Mouse (Mus musculus): ENCODE results near the gene Olfr1507. TPM values are rescaled to one million over a fixed set of nuclear protein-coding genes. Genes with fewer than 3 reads are reported as not detected.

Gene Olfr1507
- 0.88 TPM in 1 of 2 replicates, not detected in the other for polyA plus RNA-seq (2021; fragmentation: Nextera tagmentation)
- long read RNA-seq, experiment 1, result 0 reads
- long read RNA-seq, experiment 2, result 0 reads

DNA sequence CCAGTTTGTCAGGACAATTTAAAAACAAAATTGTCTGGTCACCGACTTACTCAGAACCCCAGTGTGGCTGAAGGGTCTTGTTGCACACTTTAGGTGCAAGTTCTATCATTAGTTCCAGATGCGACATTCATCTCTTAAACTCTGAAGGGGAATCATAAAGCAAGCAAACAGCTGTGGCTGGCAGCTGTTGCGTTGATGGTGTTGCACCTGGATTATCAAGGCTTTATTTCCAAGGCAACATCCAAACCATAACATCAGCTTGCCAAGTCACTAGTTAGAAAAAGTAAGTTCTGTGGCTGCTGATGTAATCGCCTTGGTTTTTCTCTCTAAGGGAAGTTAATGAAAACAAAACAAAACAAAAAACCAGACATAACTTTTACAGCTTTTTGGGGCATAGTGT lies at the start of gene Olfr1507:
Gene Olfr1507, minus strand, starts transcription at position 234 of the 400 bp plus-strand sequence.

GRCm38 (mm10) chr14:52467395-52467794 lies 28.2 kb downstream of the Olfr1507 start, which contains the start of gene Olfr1508:
Gene Olfr1508 (minus strand): TSS chr14:52467495.

GRCm38 (mm10) chr14:52442690-52443089 lies 52.9 kb downstream of the Olfr1507 start, which contains the start of gene Olfr1509:
Gene Olfr1509 (plus strand): TSS chr14:52442990.

Other genes starting within 250 kb of the Olfr1507 start
- 4.4 and 5.5 TPM in 2 replicates for gene Chd8, start 238.0 kb downstream of the Olfr1507 start, polyA plus RNA-seq (2021; fragmentation: Nextera tagmentation)
- 40.8 and 44.9 TPM in 2 replicates for gene Tox4, start 216.6 kb downstream of the Olfr1507 start, polyA plus RNA-seq (2021; fragmentation: Nextera tagmentation)
- gene Rab2b, start 216.2 kb downstream of the Olfr1507 start, polyA plus RNA-seq (2021; fragmentation: Nextera tagmentation), result 26.9 and 28.1 TPM in 2 replicates
- gene Mettl3, start 190.6 kb downstream of the Olfr1507 start, polyA plus RNA-seq (2021; fragmentation: Nextera tagmentation), result 20.4 and 23.3 TPM in 2 replicates
- 7.0 and 8.6 TPM in 2 replicates for gene Sall2, start 167.0 kb downstream of the Olfr1507 start, polyA plus RNA-seq (2021; fragmentation: Nextera tagmentation)
- not detected in 2 replicates for gene Olfr1513, start 139.3 kb downstream of the Olfr1507 start, polyA plus RNA-seq (2021; fragmentation: Nextera tagmentation)
- gene Olfr1512, start 116.6 kb downstream of the Olfr1507 start, polyA plus RNA-seq (2021; fragmentation: Nextera tagmentation), result not detected in 2 replicates
- not detected in 2 replicates for gene Olfr1511, start 98.4 kb downstream of the Olfr1507 start, polyA plus RNA-seq (2021; fragmentation: Nextera tagmentation)
- not detected in 2 replicates for gene Olfr1510, start 81.4 kb downstream of the Olfr1507 start, polyA plus RNA-seq (2021; fragmentation: Nextera tagmentation)
- not detected in 2 replicates for gene Olfr1509, start 52.8 kb downstream of the Olfr1507 start, polyA plus RNA-seq (2021; fragmentation: Nextera tagmentation)
- not detected in 2 replicates for gene Olfr1508, start 28.3 kb downstream of the Olfr1507 start, polyA plus RNA-seq (2021; fragmentation: Nextera tagmentation)

Measured in layer of hippocampus, adult 6 months (tissue).